Mouse (Mus musculus): ENCODE results near the gene Usp22. TPM values are rescaled to one million over a fixed set of nuclear protein-coding genes. Genes with fewer than 3 reads are reported as not detected.

The Usp22 gene
- polyA plus RNA-seq (2015; fragmentation: Nextera tagmentation; extraction: Ambion mirVana): 442 and 456 TPM in 2 replicates

- Histone ChIP-seq H3K27ac (peak within 1 kb of the TSS; percentile 99), H3K9ac (peak within 1 kb of the TSS; percentile 100), H3K4me3 (peak within 1 kb of the TSS; percentile 82), H3K36me3 (replicated peaks) (no peaks in the 10 kb centered on the region), H3K4me1 (peaks cover 43% of the 10 kb centered on the region), H3K27me3 (replicated peaks) (no peaks in the 10 kb centered on the region), H3K4me2 (peak within 1 kb of the TSS; percentile 73), H3K9me3 (no peaks in the 10 kb centered on the region)
- under 1% methylated on average over 69 of the region's 69 CpGs for WGBS
- ATAC-seq (replicated peaks): peak; percentile 97
Measured at GRCm38 (mm10) chr11:61174821-61175658, at the start of gene Usp22. Gene Usp22 (minus strand): TSS chr11:61175055.

DNA sequence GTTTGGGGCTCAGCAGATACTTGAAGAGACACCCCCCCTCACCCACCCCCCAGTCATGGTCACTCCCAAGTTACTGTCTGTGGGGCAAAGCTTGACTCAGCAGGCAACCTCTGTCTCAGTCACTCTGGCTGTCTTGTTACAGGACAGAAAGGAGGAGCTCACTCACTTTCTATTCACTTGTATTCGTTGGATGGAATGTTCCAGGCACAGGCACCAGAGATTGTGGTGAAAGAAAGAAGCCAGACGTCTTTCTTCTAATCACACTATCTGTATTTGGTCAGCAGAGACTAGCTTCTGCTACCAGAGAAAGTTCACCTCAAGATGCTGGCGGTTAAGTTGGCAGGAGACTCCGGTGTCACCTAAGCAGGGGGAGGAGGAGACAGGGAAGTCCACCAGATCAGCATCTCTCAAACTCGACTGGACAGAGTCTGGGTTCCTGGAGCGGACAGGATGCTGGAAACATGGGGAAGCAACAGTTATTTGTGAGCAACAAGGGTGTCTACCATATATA lies 49.4 kb upstream of the Usp22 start:
- ATAC-seq (replicated peaks): no peak
- Histone ChIP-seq H3K27me3 (replicated peaks) (no peaks in the 10 kb centered on the region), H3K4me2 (no peak overlapping the region), H3K9me3 (no peaks in the 10 kb centered on the region), H3K4me3 (no peak overlapping the region), H3K36me3 (replicated peaks) (no peaks in the 10 kb centered on the region), H3K4me1 (no peaks in the 10 kb centered on the region), H3K9ac (no peak overlapping the region), H3K27ac (no peak overlapping the region)
- WGBS: 77% methylated on average over 6 of the region's 6 CpGs

DNA sequence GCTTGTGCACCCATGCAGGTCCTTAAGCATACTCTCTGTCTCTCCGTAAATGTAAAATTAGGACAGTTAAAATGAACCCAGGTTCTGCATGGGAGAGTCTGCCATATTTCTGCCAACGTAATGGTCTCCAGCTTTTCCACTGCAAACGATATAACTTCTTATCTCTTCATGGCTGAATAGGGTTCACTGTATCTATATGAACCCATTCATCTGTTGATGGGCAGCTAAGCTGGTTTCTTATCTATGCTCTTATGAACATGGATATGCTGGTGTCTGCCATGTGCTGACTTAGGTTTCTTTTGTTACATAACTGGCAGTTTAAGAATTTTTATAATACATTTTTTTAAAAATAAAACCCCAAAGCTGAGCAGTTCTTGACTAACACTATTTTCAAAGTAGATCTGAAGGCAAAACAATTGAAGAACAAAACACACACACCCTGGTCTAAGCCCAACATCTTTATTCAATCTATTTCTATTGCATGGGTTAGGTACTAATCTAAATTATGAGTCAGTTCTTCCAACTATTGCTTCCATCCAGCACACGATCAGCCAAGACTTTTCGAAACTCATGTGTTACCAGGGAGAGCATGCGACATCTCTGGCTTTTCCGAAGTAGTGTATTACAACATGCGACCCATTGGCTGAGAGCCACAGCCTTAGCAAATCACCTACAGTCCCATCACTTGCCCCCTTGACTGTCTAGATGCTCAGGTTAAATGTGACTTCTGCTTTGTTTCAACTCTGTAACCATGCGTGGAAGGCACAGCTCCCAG lies 48.3 kb upstream of the Usp22 start:
- Histone ChIP-seq H3K4me2 (no peak overlapping the region), H3K4me3 (no peak overlapping the region), H3K36me3 (replicated peaks) (no peaks in the 10 kb centered on the region), H3K4me1 (no peaks in the 10 kb centered on the region), H3K27ac (no peak overlapping the region), H3K9me3 (no peaks in the 10 kb centered on the region), H3K27me3 (replicated peaks) (no peaks in the 10 kb centered on the region), H3K9ac (no peak overlapping the region)
- no peak for ATAC-seq (replicated peaks)
- 88% methylated on average over 9 of the region's 9 CpGs for WGBS

GRCm38 (mm10) chr11:61222007-61222406 lies 47.2 kb upstream of the Usp22 start:
- Histone ChIP-seq H3K4me3 (no peak overlapping the region), H3K9me3 (no peaks in the 10 kb centered on the region), H3K4me2 (no peak overlapping the region), H3K9ac (no peak overlapping the region), H3K27me3 (replicated peaks) (no peaks in the 10 kb centered on the region), H3K27ac (no peak overlapping the region), H3K36me3 (replicated peaks) (no peaks in the 10 kb centered on the region), H3K4me1 (no peaks in the 10 kb centered on the region)
- ATAC-seq (replicated peaks): no peak
- 90% methylated on average over 1 of the region's 1 CpGs for WGBS

DNA sequence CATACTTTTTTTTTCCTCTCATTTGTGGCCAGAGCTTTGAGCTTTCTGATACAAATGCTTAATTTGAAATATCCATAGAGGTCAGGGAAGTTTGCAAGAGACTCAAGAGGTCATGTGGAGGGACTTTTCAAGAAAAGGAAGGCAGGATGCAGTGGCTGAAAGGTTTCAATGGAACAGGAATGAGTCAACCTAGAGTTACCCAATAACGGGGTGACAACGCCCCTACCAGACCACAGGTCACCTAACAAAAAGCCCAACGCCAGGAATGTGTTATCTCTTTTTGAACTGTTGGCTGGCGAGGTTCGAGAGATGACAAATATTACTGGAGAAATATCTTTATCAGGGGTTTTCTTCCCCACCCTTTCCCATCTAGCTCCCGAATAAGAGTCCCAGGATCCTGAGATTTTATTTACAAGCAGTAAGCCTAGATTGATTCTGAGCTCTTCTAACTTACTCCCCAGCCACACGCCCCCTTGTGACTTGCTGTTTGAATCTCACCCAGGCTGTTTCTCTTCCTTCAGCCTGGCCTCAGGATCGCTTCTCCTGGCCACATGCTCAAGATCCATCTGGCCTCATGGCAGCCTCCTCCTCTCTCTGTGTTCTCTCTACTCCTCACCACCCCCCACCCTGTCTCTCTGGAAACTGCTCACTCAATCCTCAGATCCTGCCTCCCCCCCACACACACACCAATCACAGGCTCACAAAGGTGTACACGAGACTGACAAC lies 45.5 kb upstream of the Usp22 start:
- no peak for ATAC-seq (replicated peaks)

GRCm38 (mm10) chr11:61215936-61216335 lies 41.1 kb upstream of the Usp22 start:
- Histone ChIP-seq H3K27me3 (replicated peaks) (no peaks in the 10 kb centered on the region), H3K4me1 (no peaks in the 10 kb centered on the region), H3K9me3 (no peaks in the 10 kb centered on the region), H3K27ac (no peak overlapping the region), H3K4me3 (no peak overlapping the region), H3K36me3 (replicated peaks) (no peaks in the 10 kb centered on the region), H3K4me2 (no peak overlapping the region), H3K9ac (no peak overlapping the region)
- no peak for ATAC-seq (replicated peaks)
- WGBS: 95% methylated on average over 3 of the region's 3 CpGs

More for the DNA sequence above, 45.5 kb upstream of the Usp22 start:
- Histone ChIP-seq H3K4me2 (no peak overlapping the region), H3K4me3 (no peak overlapping the region), H3K36me3 (replicated peaks) (no peaks in the 10 kb centered on the region), H3K9me3 (no peaks in the 10 kb centered on the region), H3K4me1 (no peaks in the 10 kb centered on the region), H3K27ac (no peak overlapping the region), H3K27me3 (replicated peaks) (no peaks in the 10 kb centered on the region), H3K9ac (no peak overlapping the region)
- 69% methylated on average over 9 of the region's 9 CpGs for WGBS

- Histone ChIP-seq H3K27ac (no peak overlapping the region), H3K9ac (no peak overlapping the region), H3K27me3 (replicated peaks) (no peaks in the 10 kb centered on the region), H3K9me3 (no peaks in the 10 kb centered on the region), H3K4me2 (no peak overlapping the region), H3K4me1 (no peaks in the 10 kb centered on the region), H3K4me3 (no peak overlapping the region), H3K36me3 (replicated peaks) (no peaks in the 10 kb centered on the region)
- no peak for ATAC-seq (replicated peaks)
- WGBS: 45% methylated on average over 20 of the region's 20 CpGs
Measured at GRCm38 (mm10) chr11:61212102-61212501, 37.2 kb upstream of the Usp22 start.

DNA sequence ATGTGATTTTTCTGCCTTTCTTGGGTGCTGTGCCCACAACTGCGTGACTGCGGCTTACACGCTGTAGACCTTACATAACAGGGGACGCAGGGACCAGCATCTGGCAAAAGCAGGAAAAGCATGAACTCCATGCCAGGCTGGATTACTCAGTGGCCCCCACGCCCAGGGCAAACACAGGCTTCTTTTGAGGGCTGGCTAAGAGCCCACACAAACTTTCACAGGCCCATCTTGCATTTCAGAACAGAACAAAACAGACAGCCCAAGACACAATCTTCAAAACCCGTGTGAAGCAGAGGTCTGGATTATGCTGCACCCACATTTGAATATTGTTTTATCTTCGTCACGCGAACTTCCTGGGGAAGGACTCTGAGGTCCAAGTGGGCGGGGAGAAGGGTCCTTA lies 33.5 kb upstream of the Usp22 start:
- ATAC-seq (replicated peaks): no peak
- no peak overlapping the region for H3K27ac ChIP-seq
- H3K4me1 ChIP-seq: no peaks in the 10 kb centered on the region
- H3K9me3 ChIP-seq: no peaks in the 10 kb centered on the region
- H3K4me2 ChIP-seq: no peak overlapping the region
- no peaks in the 10 kb centered on the region for H3K27me3 ChIP-seq (replicated peaks)
- no peaks in the 10 kb centered on the region for H3K36me3 ChIP-seq (replicated peaks)
- H3K9ac ChIP-seq: no peak overlapping the region
- H3K4me3 ChIP-seq: no peak overlapping the region
- WGBS: 80% methylated on average over 10 of the region's 10 CpGs

- H3K27me3 ChIP-seq (replicated peaks): no peaks in the 10 kb centered on the region
- 73% methylated on average over 10 of the region's 10 CpGs for WGBS
- no peaks in the 10 kb centered on the region for H3K36me3 ChIP-seq (replicated peaks)
- no peak within 1 kb of the TSS for H3K4me3 ChIP-seq
- no peaks in the 10 kb centered on the region for H3K9me3 ChIP-seq
- H3K9ac ChIP-seq: no peak within 1 kb of the TSS
- ATAC-seq (replicated peaks): no peak
- no peaks in the 10 kb centered on the region for H3K4me1 ChIP-seq
- H3K4me2 ChIP-seq: no peak within 1 kb of the TSS
- no peak within 1 kb of the TSS for H3K27ac ChIP-seq
Measured at GRCm38 (mm10) chr11:61207487-61208246, 32.8 kb upstream of the Usp22 start, which contains the start of gene Aldh3a1. Gene Aldh3a1 (plus strand): TSS chr11:61207537.

DNA sequence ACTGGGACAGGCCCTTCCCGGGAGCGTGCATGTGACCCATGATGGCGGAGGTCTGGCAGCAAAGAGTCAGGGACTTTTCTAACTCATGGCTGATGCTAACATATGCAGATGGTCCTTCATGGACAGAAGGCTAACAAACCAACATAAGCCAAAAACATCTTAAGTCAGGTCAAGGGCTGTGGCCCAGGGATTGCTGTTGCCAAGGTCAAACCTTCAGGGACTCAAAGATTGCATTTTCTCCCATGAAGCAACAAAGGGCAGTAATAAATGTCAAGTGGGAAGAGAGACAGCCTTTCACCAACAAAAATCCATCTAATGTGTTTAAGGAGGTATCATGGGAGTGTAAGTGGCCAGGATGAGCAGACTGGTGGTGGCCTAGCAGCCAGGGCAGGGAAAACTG lies 31.3 kb upstream of the Usp22 start:
- no peaks in the 10 kb centered on the region for H3K9me3 ChIP-seq
- no peak overlapping the region for H3K27ac ChIP-seq
- no peaks in the 10 kb centered on the region for H3K4me1 ChIP-seq
- H3K4me3 ChIP-seq: no peak overlapping the region
- H3K27me3 ChIP-seq (replicated peaks): no peaks in the 10 kb centered on the region
- WGBS: 96% methylated on average over 3 of the region's 3 CpGs
- no peak overlapping the region for H3K9ac ChIP-seq
- ATAC-seq (replicated peaks): no peak
- no peak overlapping the region for H3K4me2 ChIP-seq
- H3K36me3 ChIP-seq (replicated peaks): no peaks in the 10 kb centered on the region

DNA sequence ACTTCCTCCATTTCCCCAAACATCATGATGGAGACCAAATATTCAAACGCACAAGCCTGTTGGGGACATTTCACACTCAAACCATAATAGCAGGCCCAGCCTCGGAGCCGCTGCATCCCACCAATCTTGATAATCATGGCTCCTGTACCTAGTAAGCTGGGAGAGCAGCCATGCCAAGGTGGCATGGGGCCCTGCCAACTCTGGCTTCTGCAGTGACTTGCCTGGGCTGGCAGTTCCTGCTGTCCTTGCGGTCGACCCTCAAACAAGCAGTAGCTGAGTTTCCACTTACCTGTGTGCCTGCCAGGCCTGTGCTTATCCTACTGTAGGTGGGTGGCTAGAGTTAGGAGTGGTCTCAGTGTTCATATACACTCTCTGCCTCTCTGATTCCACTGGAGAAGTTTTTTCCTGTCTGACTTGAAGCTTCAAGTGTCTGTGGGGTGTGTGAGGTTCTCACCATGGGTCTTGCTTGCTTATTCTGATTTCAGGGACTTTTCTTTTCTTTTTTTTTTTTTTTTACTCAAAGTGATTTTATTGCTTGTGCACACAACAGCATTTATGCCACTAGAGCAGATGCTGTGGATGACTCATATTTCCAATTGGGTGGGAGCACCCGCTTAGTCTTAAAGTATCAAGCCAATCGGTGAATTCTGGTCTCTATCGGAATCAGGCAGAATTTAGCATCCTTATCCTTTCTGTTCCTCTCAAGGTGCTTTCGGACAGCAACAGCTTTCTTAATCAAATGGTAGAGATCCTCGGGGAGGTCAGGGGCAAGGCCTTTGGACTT lies 30.5 kb upstream of the Usp22 start:
- H3K9me3 ChIP-seq: no peaks in the 10 kb centered on the region
- H3K4me1 ChIP-seq: no peaks in the 10 kb centered on the region
- H3K4me3 ChIP-seq: no peak overlapping the region
- no peaks in the 10 kb centered on the region for H3K27me3 ChIP-seq (replicated peaks)
- ATAC-seq (replicated peaks): no peak
- WGBS: 96% methylated on average over 10 of the region's 10 CpGs
- H3K27ac ChIP-seq: no peak overlapping the region
- no peaks in the 10 kb centered on the region for H3K36me3 ChIP-seq (replicated peaks)
- no peak overlapping the region for H3K4me2 ChIP-seq
- no peak overlapping the region for H3K9ac ChIP-seq
